Comparison of ENCODE assay signal across 19 mouse cellular contexts in the genomic region with DNA sequence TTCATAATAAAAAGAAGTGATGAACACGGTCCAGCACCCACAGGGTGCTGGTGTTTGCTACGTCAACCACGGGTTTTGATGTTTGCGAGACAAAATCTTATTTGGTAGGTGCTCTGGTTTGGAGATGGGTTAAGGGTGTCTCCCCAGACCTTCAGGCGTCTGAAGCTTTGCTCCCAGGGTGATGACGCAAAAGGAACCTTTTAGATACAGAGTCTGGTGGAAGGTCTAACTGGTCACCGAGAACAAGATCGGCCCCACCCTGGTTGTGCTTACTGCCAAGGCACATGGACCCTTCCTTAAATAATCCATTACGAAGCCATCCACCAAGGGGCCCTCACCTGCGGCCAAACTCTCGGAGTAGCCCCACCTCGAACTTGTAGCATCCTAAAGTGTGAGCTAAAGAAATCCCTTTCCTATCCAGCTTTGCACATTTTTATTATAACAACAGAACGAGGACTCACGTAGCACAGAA.
DNase-seq lines count a peak whose midpoint lies in the region; ATAC-seq lines count a peak whose summit lies in the region.
"Had no signal": no experiment of that assay in that cellular context is flagged by ENCODE, and none has a peak within 500 bp of the region (broad histone marks: within the 10 kb centered on the region; RNA-seq: fewer than 3 reads in every experiment).

No protein-coding gene starts in this region.

- DNase-seq in spleen, postnatal 4 days (ENCODE audit: low spot score in 2 of 2): peak; percentile 9 to 58
- DNase-seq in spleen, postnatal 10 days (ENCODE audit: low spot score in 2 of 2): no peak
- DNase-seq in urinary bladder, postnatal 4 days (ENCODE audit: low spot score in 2 of 2): peak; percentile 15 to 53
- DNase-seq in urinary bladder, adult 2 months (ENCODE audit: low spot score): no peak
- peak; percentile 65 for DNase-seq in naive thymus-derived CD4-positive, alpha-beta T cell, adult 2 months (ENCODE audit: low read depth)
- DNase-seq in midbrain, embryonic 11.5 days (ENCODE audit: low spot score, missing footprints): no peak
- DNase-seq: adrenal gland, adult 8-10 months; adrenal gland, postnatal 36 days; cerebellum, adult 2 months; cerebellum, postnatal 10 days; forebrain, postnatal 0 days; gastrocnemius, adult 2 months; gastrocnemius, postnatal 25 days; heart, postnatal 10 days; heart, postnatal 4 days had no signal

- no peak overlapping the region for H3K4me3 ChIP-seq in midbrain, embryonic 11.5 days (ENCODE audit: low read depth, low read length)
- H3K4me3 ChIP-seq: embryonic facial prominence, embryonic 10.5 days; forebrain, embryonic 13.5 days; gastrocnemius, adult 2 months; hindbrain, embryonic 12.5 days had no signal

- H3K27me3 ChIP-seq in midbrain, embryonic 11.5 days (ENCODE audit: control insufficient read depth, insufficient read depth, low read length): no peaks in the 10 kb centered on the region
- H3K27me3 ChIP-seq: forebrain, embryonic 13.5 days; hindbrain, embryonic 12.5 days had no signal

- 93% methylated on average over 14 of the region's 14 CpGs for WGBS in midbrain, embryonic 11.5 days

- H3K27ac ChIP-seq in midbrain, embryonic 11.5 days (ENCODE audit: low read depth, low read length): no peak overlapping the region
- H3K27ac ChIP-seq: embryonic facial prominence, embryonic 10.5 days; forebrain, embryonic 13.5 days; gastrocnemius, adult 2 months; hindbrain, embryonic 12.5 days had no signal

- no peak for ATAC-seq in midbrain, embryonic 11.5 days (ENCODE audit: low FRiP score)
- ATAC-seq: forebrain, embryonic 13.5 days; forebrain, postnatal 0 days; hindbrain, embryonic 16.5 days had no signal

- H3K36me3 ChIP-seq in midbrain, embryonic 11.5 days (ENCODE audit: control insufficient read depth, insufficient read depth, low read length): no peaks in the 10 kb centered on the region
- H3K36me3 ChIP-seq: embryonic facial prominence, embryonic 10.5 days; hindbrain, embryonic 12.5 days had no signal

- no peak overlapping the region for H3K9ac ChIP-seq in midbrain, embryonic 11.5 days (ENCODE audit: low read length)
- H3K9ac ChIP-seq: forebrain, embryonic 13.5 days; forebrain, postnatal 0 days; hindbrain, embryonic 12.5 days had no signal

- no peak overlapping the region for H3K4me2 ChIP-seq in midbrain, embryonic 11.5 days
- H3K4me2 ChIP-seq: forebrain, embryonic 13.5 days; hindbrain, embryonic 12.5 days had no signal

- H3K4me1 ChIP-seq in midbrain, embryonic 11.5 days (ENCODE audit: control insufficient read depth, insufficient read depth, low read length): peaks cover 2% of the 10 kb centered on the region; the same call in 1 of the 2 replicates

- H3K9me3 ChIP-seq in midbrain, embryonic 11.5 days (ENCODE audit: control insufficient read depth, low read length): no peaks in the 10 kb centered on the region
- H3K9me3 ChIP-seq: embryonic facial prominence, embryonic 10.5 days; forebrain, embryonic 13.5 days; hindbrain, embryonic 12.5 days had no signal

Comparison
In these comparisons a context has a peak if more than half of its experiments do, and no peak if none do; other contexts are left out.
1. DNase-seq: peak in spleen, postnatal 4 days (2 of 2), urinary bladder, postnatal 4 days (2 of 2) and naive thymus-derived CD4-positive, alpha-beta T cell, adult 2 months (single experiment); none in spleen, postnatal 10 days (0 of 2), urinary bladder, adult 2 months (single experiment) and midbrain, embryonic 11.5 days (single experiment).